Mouse (Mus musculus): Measurements from ENCODE around the gene Ldlr. TPM values are rescaled to one million over a fixed set of nuclear protein-coding genes. Genes with fewer than 3 reads are reported as not detected.

The Ldlr gene
- total RNA-seq, 1 experiment from 2014 or later: 18.4 TPM

DNA sequence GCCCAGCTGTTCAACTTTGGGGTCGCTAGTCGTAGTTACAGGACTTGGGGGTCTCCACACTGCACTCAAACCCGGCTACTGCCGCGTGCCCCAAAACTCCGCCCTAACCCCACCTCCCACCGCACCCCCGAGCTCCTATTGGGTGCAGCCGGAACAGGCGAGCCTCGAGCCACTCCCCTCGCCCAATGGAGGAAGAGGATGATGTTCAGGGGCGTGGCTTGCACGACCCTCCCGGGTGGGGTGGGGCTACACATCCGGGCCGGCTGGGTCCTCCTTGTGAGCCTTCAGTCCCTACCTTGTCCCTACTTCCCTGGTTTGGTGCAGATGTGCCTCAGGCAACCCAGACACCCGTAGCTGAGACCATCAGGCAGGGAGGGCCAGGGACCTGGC lies 859 bp downstream of the Ldlr start:
- peak; percentile 87 for ATAC-seq (replicated peaks; ENCODE audit: low read depth, poor library complexity, severe bottlenecking)

DNA sequence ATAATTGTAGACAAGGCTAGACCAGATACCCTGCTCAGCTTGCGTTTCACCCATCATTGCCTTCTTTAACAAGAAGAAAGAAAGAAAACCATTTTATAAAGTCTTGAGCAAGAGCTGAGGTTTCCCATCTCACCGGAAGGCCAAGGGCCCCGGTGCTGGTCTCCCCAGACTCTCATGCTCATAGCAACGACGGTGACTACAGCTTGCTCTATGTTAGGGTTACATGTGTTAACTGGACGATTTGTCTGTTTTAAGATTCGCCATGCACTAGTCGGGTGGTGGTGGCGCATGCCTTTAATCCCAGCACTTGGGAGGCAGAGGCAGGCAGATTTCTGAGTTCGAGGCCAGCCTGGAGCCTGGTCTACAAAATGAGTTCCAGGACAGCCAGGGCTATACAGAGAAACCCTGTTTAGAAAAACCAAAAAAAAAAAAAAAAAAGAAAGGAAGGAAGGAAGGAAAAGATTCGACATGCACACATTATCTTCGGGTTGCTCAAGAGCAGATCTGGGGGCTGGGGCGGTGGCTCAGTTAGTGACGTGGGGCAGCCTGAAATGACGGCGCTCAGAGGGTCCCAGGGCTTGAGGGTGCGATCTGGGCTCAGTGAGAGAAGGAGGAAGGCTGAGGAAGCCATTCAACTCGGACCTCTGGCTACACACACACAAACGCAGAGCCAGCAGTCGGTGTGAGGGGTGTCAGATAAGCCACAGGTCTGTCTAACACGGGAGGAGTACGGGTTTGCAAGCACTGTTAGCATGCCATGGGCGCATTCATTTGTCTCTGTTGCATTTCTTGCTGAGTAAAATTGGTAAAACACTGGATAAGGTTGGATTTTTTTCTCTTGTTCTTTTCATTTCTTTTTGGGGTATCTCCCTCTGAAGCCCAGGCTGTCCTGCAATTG lies 2.2 kb downstream of the Ldlr start:
- no peak for ATAC-seq (replicated peaks; ENCODE audit: low read depth, poor library complexity, severe bottlenecking)

- ATAC-seq (replicated peaks; ENCODE audit: low read depth, poor library complexity, severe bottlenecking): no peak
Measured at GRCm38 (mm10) chr9:21726218-21726975, 3.1 kb downstream of the Ldlr start.

DNA sequence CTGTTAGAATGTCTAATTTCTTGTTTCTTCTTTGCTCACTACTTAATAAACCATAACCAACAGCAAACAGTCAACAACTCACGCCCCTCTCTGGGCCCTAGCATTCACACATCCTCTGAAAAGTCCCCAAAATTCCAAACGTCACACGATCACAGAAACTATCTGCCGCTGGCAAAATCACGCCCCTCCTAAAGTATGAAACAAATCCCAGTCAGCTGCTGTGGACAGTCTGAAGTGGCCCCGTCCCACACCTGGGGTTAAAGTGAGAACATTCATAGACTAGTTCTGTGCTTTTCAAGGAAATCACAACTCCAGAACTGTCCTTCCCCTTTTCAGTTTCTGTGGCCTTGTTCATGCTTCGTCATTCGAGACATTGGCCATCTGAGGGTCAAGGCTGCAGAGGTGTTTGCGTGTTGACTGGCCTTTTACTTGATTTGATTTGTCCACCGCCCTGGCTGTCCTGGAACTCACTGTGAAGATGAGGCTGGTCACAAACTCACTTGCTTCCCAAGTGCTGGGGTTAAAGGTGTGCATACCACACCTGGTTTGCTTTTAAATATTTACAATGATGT lies 5.1 kb downstream of the Ldlr start:
- no peak for ATAC-seq (replicated peaks; ENCODE audit: low read depth, poor library complexity, severe bottlenecking)

GRCm38 (mm10) chr9:21729264-21729663 lies 6.0 kb downstream of the Ldlr start:
- no peak for ATAC-seq (replicated peaks; ENCODE audit: low read depth, poor library complexity, severe bottlenecking)

DNA sequence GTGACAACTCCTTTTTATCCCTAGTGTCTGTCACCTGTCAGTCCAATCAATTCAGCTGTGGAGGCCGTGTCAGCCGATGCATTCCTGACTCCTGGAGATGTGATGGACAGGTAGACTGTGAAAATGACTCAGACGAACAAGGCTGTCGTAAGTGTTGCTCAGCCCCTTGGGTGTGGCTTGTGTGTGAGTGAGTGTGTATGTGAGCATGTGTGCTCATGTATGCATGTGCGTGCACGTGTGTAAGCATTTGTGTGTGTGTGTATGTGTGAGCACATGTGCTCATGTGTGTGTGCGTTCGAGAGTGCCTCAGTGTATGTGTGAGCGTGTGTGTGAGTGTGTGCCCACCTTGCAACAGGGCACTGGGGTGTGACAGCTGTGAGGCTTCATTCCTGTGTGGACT lies 9.0 kb downstream of the Ldlr start:
- ATAC-seq (replicated peaks; ENCODE audit: low read depth, poor library complexity, severe bottlenecking): no peak

DNA sequence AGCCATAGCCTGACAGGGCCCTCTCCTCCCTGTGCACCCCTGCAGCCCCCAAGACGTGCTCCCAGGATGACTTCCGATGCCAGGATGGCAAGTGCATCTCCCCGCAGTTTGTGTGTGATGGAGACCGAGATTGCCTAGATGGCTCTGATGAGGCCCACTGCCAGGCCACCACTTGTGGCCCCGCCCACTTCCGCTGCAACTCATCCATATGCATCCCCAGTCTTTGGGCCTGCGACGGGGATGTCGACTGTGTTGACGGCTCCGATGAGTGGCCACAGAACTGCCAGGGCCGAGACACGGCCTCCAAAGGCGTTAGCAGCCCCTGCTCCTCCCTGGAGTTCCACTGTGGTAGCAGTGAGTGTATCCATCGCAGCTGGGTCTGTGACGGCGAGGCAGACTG lies 10.2 kb downstream of the Ldlr start:
- no peak for ATAC-seq (replicated peaks; ENCODE audit: low read depth, poor library complexity, severe bottlenecking)

GRCm38 (mm10) chr9:21733989-21734388 lies 10.7 kb downstream of the Ldlr start:
- no peak for ATAC-seq (replicated peaks; ENCODE audit: low read depth, poor library complexity, severe bottlenecking)

GRCm38 (mm10) chr9:21735126-21735525 lies 11.8 kb downstream of the Ldlr start:
- no peak for ATAC-seq (replicated peaks; ENCODE audit: low read depth, poor library complexity, severe bottlenecking)

DNA sequence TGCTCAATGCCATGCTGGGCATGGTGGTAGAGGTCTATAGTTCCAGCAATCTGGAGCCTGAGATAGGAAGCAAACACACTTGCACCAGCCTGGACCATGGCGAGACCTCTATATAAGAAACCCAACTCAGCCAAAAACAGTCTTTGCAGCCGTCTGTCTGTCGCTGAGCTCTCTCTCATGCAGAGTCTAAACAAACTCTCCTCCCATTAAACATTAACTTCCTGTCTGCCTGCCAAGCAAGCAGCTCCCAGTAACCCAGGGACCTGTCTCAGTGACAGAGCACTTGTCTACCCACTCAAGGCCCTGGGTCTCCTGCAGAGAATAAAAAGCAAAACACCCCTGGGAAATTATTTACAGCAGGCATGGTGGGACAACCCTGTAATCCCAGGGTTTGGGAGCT lies 13.3 kb downstream of the Ldlr start:
- ATAC-seq (replicated peaks; ENCODE audit: low read depth, poor library complexity, severe bottlenecking): no peak

- ATAC-seq (replicated peaks; ENCODE audit: low read depth, poor library complexity, severe bottlenecking): no peak
Measured at GRCm38 (mm10) chr9:21737188-21737587, 13.9 kb downstream of the Ldlr start.

DNA sequence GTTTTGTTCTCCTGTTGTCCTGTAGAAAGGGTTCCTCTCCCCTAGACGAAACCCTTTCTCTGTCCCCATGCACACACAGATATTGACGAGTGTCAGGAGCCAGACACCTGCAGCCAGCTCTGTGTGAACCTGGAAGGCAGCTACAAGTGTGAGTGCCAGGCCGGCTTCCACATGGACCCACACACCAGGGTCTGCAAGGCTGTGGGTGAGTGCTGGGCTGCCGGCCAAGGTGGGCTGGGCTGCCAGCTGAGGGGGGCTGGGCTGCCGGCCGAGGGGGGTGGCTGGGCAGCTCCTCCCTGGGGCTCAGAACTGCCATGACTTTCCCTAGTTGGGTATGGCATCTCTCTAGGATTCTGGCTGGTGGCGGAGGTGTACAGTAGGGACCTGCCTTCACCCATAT lies 15.5 kb downstream of the Ldlr start:
- no peak for ATAC-seq (replicated peaks; ENCODE audit: low read depth, poor library complexity, severe bottlenecking)

- no peak for ATAC-seq (replicated peaks; ENCODE audit: low read depth, poor library complexity, severe bottlenecking)
Measured at GRCm38 (mm10) chr9:21740427-21740826, 17.1 kb downstream of the Ldlr start.

DNA sequence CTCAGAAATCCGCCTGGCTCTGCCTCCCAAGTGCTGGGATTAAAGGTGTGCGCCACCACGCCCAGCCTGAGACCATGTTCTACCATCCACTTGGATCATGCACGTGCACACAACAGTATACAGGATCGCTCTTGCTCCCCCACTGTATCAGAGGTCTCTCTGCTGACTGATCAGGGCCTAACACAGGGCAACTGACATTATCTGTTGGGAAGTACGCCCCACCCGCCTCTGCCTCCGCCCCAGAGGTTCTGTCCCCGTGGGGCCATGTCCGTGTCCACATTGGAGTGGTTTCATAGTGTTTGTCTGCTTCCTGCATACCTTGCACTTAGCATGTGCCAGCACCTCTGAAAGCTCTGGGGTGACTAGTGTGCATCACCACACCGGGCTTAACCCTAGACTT lies 18.2 kb downstream of the Ldlr start:
- ATAC-seq (replicated peaks; ENCODE audit: low read depth, poor library complexity, severe bottlenecking): no peak

DNA sequence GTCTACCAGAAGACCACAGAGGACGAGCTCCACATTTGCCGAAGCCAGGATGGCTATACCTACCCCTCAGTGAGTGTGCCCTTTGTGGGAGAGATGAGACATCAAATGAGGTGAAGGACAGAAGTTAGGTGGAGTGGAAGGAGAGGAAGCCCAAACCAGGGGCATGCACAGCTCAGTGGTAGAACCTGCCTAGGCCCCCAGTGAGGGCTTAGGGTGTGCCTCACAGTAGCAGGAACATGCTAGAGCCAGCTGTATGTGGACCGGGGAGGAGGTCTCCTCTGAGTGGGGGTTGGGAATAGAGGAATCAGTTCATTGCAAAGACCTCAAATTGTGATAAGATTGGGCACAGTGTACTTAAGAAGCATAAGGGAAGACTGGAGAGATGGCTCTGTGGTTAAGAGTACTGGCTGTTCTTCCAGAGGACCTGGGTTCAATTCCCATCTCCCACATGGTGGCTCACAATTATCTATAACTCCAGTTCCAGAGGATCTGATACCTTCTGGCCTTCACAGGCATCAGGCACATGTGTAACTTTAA lies 24.0 kb downstream of the Ldlr start:
- no peak for ATAC-seq (replicated peaks; ENCODE audit: low read depth, poor library complexity, severe bottlenecking)

GRCm38 (mm10) chr9:21748033-21748432 lies 24.8 kb downstream of the Ldlr start:
- ATAC-seq (replicated peaks; ENCODE audit: low read depth, poor library complexity, severe bottlenecking): peak; percentile 62; the same call in 1 of the 2 replicates

DNA sequence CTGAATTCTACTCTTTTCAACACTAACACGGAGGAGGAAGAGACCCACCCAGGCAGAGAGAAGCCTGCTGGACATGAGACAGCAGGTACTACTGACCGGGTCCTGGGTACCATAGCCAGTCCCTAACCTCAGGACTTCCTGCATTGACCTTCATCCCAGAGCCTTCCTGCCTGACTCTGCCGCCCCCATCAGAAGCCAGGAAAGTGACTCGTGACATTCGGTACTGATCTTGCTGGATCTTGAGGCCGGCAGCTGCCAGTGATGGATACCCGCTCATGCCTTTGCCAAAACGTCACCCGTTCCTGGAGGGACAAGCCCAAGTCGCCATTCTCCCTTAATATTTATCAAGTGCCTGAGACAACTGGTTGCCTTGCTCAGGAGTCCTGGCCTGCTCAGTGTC lies 25.2 kb downstream of the Ldlr start:
- no peak for ATAC-seq (replicated peaks; ENCODE audit: low read depth, poor library complexity, severe bottlenecking)

GRCm38 (mm10) chr9:21749382-21750118 lies 26.3 kb downstream of the Ldlr start:
- ATAC-seq (replicated peaks; ENCODE audit: low read depth, poor library complexity, severe bottlenecking): no peak

- no peak for ATAC-seq (replicated peaks; ENCODE audit: low read depth, poor library complexity, severe bottlenecking)
Measured at GRCm38 (mm10) chr9:21750370-21750769, 27.1 kb downstream of the Ldlr start.

DNA sequence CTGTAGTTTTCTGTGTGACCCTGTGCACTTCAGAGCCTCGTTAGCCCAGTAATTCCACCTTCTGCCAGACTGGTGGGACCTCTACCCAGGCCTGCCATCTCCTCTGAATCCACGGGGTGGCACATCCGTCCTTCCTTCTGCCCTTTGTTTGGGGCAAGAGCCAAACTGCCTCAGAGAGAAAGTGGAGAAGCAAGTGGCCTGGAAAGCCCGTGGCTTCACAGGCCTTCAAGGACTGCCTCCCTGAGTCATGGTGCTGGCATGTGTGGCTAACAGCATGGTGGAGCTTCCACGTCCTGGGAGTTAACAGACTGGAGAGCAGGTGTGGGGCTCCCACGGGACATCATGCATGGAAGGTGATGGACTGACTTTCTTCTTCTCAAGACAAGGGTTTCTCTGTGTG lies 28.1 kb downstream of the Ldlr start:
- ATAC-seq (replicated peaks; ENCODE audit: low read depth, poor library complexity, severe bottlenecking): no peak

Measured in common myeloid progenitor, adult 5-6 weeks (primary cell).